Mouse (Mus musculus): ENCODE measurements at regions not wholly inside any gene's neighbourhood (a gene's known extent, or its start where the extent isn't known, plus 50 kb on each side); places are given as distances from the start of the nearest gene placed in this dataset.

- H3K4me2 ChIP-seq (replicated peaks) = no peak overlapping the region
- H3K27ac ChIP-seq (replicated peaks) = no peak overlapping the region
- WGBS = 75% methylated on average over 11 of the region's 11 CpGs
- H3K9me3 ChIP-seq (replicated peaks) = no peaks in the 10 kb centered on the region
- ATAC-seq (ENCODE audit: insufficient number of reproducible peaks, low FRiP score, low TSS enrichment, low read depth) = no peak
- peaks cover 21% of the 10 kb centered on the region for H3K4me1 ChIP-seq
- no peak overlapping the region for H3K9ac ChIP-seq
- H3K27me3 ChIP-seq = no peaks in the 10 kb centered on the region
- H3K4me3 ChIP-seq (replicated peaks) = no peak overlapping the region
- H3K36me3 ChIP-seq = no peaks in the 10 kb centered on the region
Observed at GRCm38 (mm10) chr13:44626806-44627205, 102.5 kb upstream of the Jarid2 start.

GRCm38 (mm10) chr13:44630061-44630460 lies 99.2 kb upstream of the Jarid2 start:
- Histone ChIP-seq H3K27ac (replicated peaks) (no peak overlapping the region), H3K9ac (no peak overlapping the region), H3K4me1 (peaks cover 11% of the 10 kb centered on the region), H3K4me3 (replicated peaks) (no peak overlapping the region), H3K36me3 (no peaks in the 10 kb centered on the region), H3K27me3 (no peaks in the 10 kb centered on the region), H3K9me3 (replicated peaks) (no peaks in the 10 kb centered on the region), H3K4me2 (replicated peaks) (no peak overlapping the region)
- WGBS = 32% methylated on average over 6 of the region's 6 CpGs
- ATAC-seq (ENCODE audit: insufficient number of reproducible peaks, low FRiP score, low TSS enrichment, low read depth) = no peak

GRCm38 (mm10) chr13:44634616-44635015 lies 94.7 kb upstream of the Jarid2 start:
- Histone ChIP-seq H3K4me1 (peaks cover 18% of the 10 kb centered on the region), H3K4me2 (replicated peaks) (peak overlapping the region; percentile 25; the same call in 1 of the 2 replicates), H3K27me3 (no peaks in the 10 kb centered on the region), H3K9me3 (replicated peaks) (no peaks in the 10 kb centered on the region), H3K4me3 (replicated peaks) (0 out of 2 replicates have a peak overlapping the region, but pooled peaks have one; percentile 6), H3K27ac (replicated peaks) (no peak overlapping the region), H3K9ac (no peak overlapping the region), H3K36me3 (no peaks in the 10 kb centered on the region)
- no peak for ATAC-seq (ENCODE audit: insufficient number of reproducible peaks, low FRiP score, low TSS enrichment, low read depth)
- 17% methylated on average over 11 of the region's 11 CpGs for WGBS

GRCm38 (mm10) chr13:44635221-44636007 lies 93.9 kb upstream of the Jarid2 start:
- no peak for ATAC-seq (ENCODE audit: insufficient number of reproducible peaks, low FRiP score, low TSS enrichment, low read depth)
- WGBS = 12% methylated on average over 9 of the region's 12 CpGs
- Histone ChIP-seq H3K36me3 (no peaks in the 10 kb centered on the region), H3K9ac (no peak overlapping the region), H3K27ac (replicated peaks) (no peak overlapping the region), H3K4me3 (replicated peaks) (0 out of 2 replicates have a peak overlapping the region, but pooled peaks have one; percentile 6), H3K9me3 (replicated peaks) (no peaks in the 10 kb centered on the region), H3K4me2 (replicated peaks) (peak overlapping the region; percentile 25; the same call in 1 of the 2 replicates), H3K27me3 (no peaks in the 10 kb centered on the region), H3K4me1 (peaks cover 15% of the 10 kb centered on the region)

- Histone ChIP-seq H3K27me3 (no peaks in the 10 kb centered on the region), H3K4me1 (peaks cover 15% of the 10 kb centered on the region), H3K4me2 (replicated peaks) (no peak overlapping the region), H3K9me3 (replicated peaks) (no peaks in the 10 kb centered on the region), H3K9ac (no peak overlapping the region), H3K4me3 (replicated peaks) (no peak overlapping the region), H3K27ac (replicated peaks) (no peak overlapping the region), H3K36me3 (no peaks in the 10 kb centered on the region)
- no peak for ATAC-seq (ENCODE audit: insufficient number of reproducible peaks, low FRiP score, low TSS enrichment, low read depth)
- WGBS = 29% methylated on average over 2 of the region's 2 CpGs
Observed at GRCm38 (mm10) chr13:44636008-44636335, 93.3 kb upstream of the Jarid2 start.

- Histone ChIP-seq H3K4me1 (no peaks in the 10 kb centered on the region), H3K4me2 (replicated peaks) (no peak overlapping the region), H3K9ac (no peak overlapping the region), H3K36me3 (no peaks in the 10 kb centered on the region), H3K27ac (replicated peaks) (no peak overlapping the region), H3K9me3 (replicated peaks) (no peaks in the 10 kb centered on the region), H3K4me3 (replicated peaks) (no peak overlapping the region), H3K27me3 (no peaks in the 10 kb centered on the region)
- 72% methylated on average over 7 of the region's 7 CpGs for WGBS
- ATAC-seq (ENCODE audit: insufficient number of reproducible peaks, low FRiP score, low TSS enrichment, low read depth) = no peak
Observed at GRCm38 (mm10) chr13:44642361-44642760, 86.9 kb upstream of the Jarid2 start.

GRCm38 (mm10) chr13:44650052-44650451 lies 79.2 kb upstream of the Jarid2 start:
- no peak overlapping the region for H3K9ac ChIP-seq
- no peak for ATAC-seq (ENCODE audit: insufficient number of reproducible peaks, low FRiP score, low TSS enrichment, low read depth)
- peak overlapping the region; percentile 29; the same call in 1 of the 2 replicates for H3K4me2 ChIP-seq (replicated peaks)
- no peak overlapping the region for H3K27ac ChIP-seq (replicated peaks)
- H3K36me3 ChIP-seq = no peaks in the 10 kb centered on the region
- H3K4me1 ChIP-seq = peaks cover 11% of the 10 kb centered on the region
- 24% methylated on average over 13 of the region's 13 CpGs for WGBS
- H3K4me3 ChIP-seq (replicated peaks) = no peak overlapping the region; the same call in 1 of the 2 replicates
- no peaks in the 10 kb centered on the region for H3K9me3 ChIP-seq (replicated peaks)
- no peaks in the 10 kb centered on the region for H3K27me3 ChIP-seq

GRCm38 (mm10) chr13:44651259-44652238 lies 77.7 kb upstream of the Jarid2 start:
- Histone ChIP-seq H3K27ac (replicated peaks) (no peak overlapping the region), H3K4me3 (replicated peaks) (no peak overlapping the region), H3K9me3 (replicated peaks) (no peaks in the 10 kb centered on the region), H3K4me1 (peaks cover 11% of the 10 kb centered on the region), H3K27me3 (no peaks in the 10 kb centered on the region), H3K4me2 (replicated peaks) (no peak overlapping the region), H3K9ac (no peak overlapping the region), H3K36me3 (no peaks in the 10 kb centered on the region)
- 26% methylated on average over 22 of the region's 22 CpGs for WGBS
- no peak for ATAC-seq (ENCODE audit: insufficient number of reproducible peaks, low FRiP score, low TSS enrichment, low read depth)

- no peak for ATAC-seq (ENCODE audit: insufficient number of reproducible peaks, low FRiP score, low TSS enrichment, low read depth)
Observed at GRCm38 (mm10) chr13:44657905-44658414, 71.3 kb upstream of the Jarid2 start.

GRCm38 (mm10) chr13:44659861-44660260 lies 69.4 kb upstream of the Jarid2 start:
- H3K27ac ChIP-seq (replicated peaks) = no peak overlapping the region
- ATAC-seq (ENCODE audit: insufficient number of reproducible peaks, low FRiP score, low TSS enrichment, low read depth) = no peak
- no peak overlapping the region for H3K4me2 ChIP-seq (replicated peaks)
- no peaks in the 10 kb centered on the region for H3K9me3 ChIP-seq (replicated peaks)
- WGBS = 49% methylated on average over 6 of the region's 6 CpGs
- no peaks in the 10 kb centered on the region for H3K4me1 ChIP-seq
- no peaks in the 10 kb centered on the region for H3K27me3 ChIP-seq
- H3K36me3 ChIP-seq = no peaks in the 10 kb centered on the region
- no peak overlapping the region for H3K9ac ChIP-seq
- no peak overlapping the region for H3K4me3 ChIP-seq (replicated peaks)

More at GRCm38 (mm10) chr13:44657905-44658414, 71.3 kb upstream of the Jarid2 start:
- Histone ChIP-seq H3K4me2 (replicated peaks) (no peak overlapping the region), H3K9ac (no peak overlapping the region), H3K27me3 (no peaks in the 10 kb centered on the region), H3K4me1 (no peaks in the 10 kb centered on the region), H3K27ac (replicated peaks) (no peak overlapping the region), H3K36me3 (no peaks in the 10 kb centered on the region), H3K4me3 (replicated peaks) (no peak overlapping the region), H3K9me3 (replicated peaks) (no peaks in the 10 kb centered on the region)
- WGBS = 45% methylated on average over 10 of the region's 10 CpGs

GRCm38 (mm10) chr13:44663062-44663461 lies 66.2 kb upstream of the Jarid2 start:
- Histone ChIP-seq H3K4me1 (no peaks in the 10 kb centered on the region), H3K36me3 (no peaks in the 10 kb centered on the region), H3K9ac (no peak overlapping the region), H3K4me2 (replicated peaks) (no peak overlapping the region), H3K4me3 (replicated peaks) (no peak overlapping the region), H3K9me3 (replicated peaks) (no peaks in the 10 kb centered on the region), H3K27me3 (no peaks in the 10 kb centered on the region), H3K27ac (replicated peaks) (no peak overlapping the region)
- 74% methylated on average over 11 of the region's 11 CpGs for WGBS
- no peak for ATAC-seq (ENCODE audit: insufficient number of reproducible peaks, low FRiP score, low TSS enrichment, low read depth)

Data from embryonic facial prominence, embryonic 15.5 days (tissue).